Mouse (Mus musculus): ENCODE measurements around the gene Aplp1.

Gene Aplp1

DNA sequence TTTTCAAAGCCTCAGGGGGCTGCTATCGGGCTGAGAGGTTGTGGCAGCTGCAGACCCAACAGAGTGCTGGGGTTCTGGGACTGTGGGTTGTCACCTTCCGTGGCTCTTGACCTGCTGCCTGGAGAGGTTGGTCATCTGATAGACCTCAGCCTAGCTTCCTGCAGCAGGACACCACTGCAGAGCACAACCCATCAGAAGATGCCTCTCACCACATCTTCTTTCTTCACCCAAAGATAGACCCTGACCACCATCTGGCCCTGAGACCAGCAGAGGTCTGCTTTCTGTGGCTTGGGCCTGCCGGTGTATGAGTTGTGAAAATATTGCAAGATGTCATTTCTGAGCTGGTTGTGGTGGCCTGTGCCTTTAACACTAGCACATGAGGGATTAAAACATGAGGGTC, 34.3 kb downstream of the Aplp1 start:
- no peak for DNase-seq (ENCODE audit: low spot score in 2 of 2)

DNA sequence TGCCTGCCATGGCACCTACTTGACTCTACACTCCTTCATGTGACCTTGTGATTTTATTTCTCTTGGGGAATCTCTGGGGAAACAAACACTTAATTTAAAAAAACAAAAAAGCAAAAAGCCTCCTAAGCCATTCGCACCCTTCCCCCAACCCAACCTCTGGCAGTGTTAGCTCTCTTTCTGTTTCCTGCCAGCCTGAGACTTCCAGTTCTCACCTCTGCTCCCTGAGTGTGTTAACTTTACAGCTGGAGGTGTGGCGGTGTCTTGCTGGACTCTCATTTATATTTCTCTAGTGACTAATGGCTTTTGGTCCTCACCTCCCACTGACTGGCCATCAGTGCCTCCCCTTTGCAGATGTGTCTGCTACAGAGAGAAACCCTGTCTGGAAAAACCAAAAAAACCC, 35.5 kb downstream of the Aplp1 start:
- no peak for DNase-seq (ENCODE audit: low spot score in 2 of 2)

DNA sequence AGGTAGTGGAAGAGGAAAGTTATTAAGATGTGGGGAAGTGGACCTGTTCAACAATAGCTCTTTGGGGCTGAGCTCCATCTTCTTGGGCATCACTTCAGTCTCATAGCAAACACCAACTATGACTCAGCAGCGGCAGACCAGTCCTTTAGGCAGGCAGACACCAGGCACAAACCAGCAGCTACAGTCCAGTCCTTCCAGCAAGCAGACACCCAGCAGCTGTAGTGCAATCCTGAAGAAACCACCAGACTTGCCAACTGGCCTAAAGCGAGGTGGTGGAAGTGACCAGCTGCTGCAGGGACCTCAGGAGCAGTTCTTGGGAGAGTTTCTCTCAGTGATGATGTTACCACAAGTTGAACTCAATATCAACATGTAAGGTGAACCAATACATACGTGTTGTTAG, 36.7 kb downstream of the Aplp1 start:
- no peak for DNase-seq (ENCODE audit: low spot score in 2 of 2)

DNA sequence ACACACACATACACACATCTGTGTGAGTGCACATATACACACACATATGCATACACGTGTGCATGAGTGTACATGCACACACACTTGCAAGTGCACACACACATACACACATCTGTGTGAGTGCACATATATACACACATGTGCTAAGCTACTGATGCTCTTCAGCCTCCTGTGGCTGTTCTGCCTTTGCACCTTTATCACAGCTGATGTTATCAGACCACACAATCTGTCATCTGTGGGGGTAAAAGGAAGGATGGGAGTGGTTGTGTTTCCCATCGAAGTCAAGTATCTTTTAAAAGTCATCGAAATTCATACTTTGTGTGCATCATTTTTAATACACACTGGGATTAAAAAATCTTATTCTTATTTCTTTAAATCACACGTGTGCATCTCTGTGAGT, 43.0 kb downstream of the Aplp1 start:
- DNase-seq (ENCODE audit: low spot score in 2 of 2), result no peak

DNA sequence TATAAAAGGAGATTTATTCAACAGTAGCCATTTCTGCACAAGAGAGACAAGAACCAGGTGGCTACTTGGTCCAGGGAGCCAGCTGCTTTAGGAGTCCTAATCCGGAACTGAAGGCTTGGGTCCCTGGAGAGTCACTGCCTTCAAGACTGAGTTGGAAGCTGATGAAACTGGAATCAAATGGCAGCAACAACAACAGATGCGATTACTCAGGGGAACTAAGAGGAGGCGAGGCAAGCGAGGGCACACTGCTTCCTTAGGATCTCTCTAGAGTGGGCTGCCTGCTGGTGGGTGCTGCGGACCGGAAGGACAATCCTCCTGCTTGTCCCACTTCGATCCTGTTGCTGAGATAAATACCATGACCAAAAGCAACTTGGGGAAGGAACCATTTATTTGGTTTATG, 45.7 kb downstream of the Aplp1 start:
- no peak for DNase-seq (ENCODE audit: low spot score in 2 of 2)

DNA sequence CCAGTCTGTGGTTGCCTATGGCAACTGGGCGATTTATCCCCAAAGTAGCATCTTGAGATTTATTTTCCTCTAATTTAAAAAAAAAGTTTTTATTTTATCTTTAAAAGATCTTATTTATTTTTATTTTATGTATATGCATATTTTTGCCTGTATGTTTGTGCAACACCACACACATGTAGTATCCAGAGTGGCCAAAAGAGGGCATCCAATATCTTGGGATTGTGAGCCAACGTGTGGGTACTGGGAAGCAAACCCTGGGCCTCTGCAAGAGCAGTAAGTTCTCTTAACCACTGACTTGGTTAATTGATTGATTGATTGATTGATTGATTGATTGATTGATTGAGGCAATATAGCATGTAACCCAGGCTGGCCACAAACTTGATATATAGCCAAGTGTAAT, 50.5 kb downstream of the Aplp1 start:
- DNase-seq (ENCODE audit: low spot score in 2 of 2), result no peak

DNA sequence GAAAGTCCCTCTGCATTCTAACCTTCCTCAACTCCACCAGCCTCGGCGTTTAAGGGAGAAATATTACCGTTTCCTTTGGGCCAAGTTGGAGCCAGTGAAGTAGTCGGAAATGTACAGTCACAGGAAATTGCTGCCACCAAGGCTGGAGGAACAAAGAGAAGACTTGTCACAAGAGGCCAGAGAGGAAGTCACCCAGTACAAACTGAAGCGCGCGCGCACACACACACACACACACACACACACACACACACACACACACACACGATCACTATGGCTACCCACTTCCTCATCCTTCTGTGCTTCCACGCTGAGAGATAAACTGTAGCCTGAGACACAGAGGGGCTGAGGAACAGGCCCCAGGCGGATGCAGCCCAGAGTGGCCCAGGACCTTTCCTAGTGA, 51.0 kb downstream of the Aplp1 start:
- DNase-seq (ENCODE audit: low spot score in 2 of 2), result no peak

DNA sequence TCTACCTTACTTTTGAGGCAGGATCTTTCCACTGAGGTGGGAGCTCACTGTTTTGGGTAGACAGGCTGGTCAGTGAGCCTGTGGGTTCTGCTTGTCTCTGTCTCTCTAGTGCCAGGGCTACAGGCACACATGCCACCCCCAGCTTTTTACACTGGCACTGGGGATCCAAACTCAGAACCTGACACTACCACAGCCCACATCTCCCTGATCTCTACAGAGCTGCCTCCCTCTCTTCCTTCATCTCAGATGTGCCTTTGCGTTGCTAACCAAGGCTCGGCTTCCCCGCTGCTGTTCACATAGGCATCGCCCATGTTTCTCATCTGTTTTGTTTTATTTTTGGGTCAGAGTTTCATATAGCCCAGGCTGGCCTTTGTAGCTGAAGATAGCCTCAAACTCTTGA, 51.7 kb downstream of the Aplp1 start:
- no peak for DNase-seq (ENCODE audit: low spot score in 2 of 2)

DNA sequence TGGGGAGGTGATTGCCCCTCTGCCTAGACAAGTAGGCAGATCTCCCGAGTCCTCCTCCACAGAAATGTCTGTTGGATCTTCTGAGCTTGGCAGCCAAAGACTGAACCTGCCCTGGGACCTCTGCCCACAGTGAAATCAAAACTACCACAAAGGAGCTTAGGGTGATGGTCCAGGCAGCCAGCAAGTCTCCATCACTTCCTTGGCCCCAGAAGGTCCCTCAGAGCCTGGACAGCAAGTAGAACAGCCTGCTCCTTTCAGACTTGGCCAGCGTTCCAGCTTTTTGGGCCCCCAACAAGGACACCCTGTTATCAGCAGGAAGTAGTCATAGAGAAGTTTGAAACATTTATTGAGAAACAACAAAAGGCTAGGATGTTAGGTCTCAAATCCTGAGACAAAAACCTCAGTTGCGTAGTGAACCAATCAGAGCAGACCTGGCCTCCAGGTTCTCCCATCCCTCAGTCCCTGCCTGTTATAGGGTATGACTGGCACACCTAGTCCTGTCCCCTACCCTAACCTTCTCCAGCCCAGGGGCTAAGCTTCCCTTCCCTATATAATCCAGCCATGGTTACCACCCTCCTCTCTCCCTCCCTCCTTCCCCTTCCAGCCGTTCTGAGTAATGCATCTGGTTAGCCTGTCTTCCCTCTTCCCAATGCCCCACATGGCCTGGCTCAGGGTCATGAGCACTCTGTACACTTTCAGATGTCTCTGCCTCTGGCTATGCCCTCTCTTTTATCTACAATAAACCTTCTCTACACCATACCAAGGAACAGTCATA, 52.4 kb downstream of the Aplp1 start:
- no peak for DNase-seq (ENCODE audit: low spot score in 2 of 2)

All from frontal cortex, postnatal 10 days (tissue).